Mouse (Mus musculus): ENCODE results near the gene Asic2. TPM values are rescaled to one million over a fixed set of nuclear protein-coding genes. Genes with fewer than 3 reads are reported as not detected.
A peak's percentile ranks its signal among the peaks of the same experiment; 100 is the strongest.

Asic2 gene
- polyA plus RNA-seq, 1 experiment from 2014 or later: 17.8 TPM

- Histone ChIP-seq H3K27ac (ENCODE audit: low read depth, low read length) (no peak overlapping the region), H3K36me3 (ENCODE audit: control insufficient read depth, insufficient read depth, low read length) (no peaks in the 10 kb centered on the region), H3K4me1 (ENCODE audit: control insufficient read depth, insufficient read depth, low read depth, low read length) (no peaks in the 10 kb centered on the region), H3K27me3 (replicated peaks; ENCODE audit: control insufficient read depth, insufficient read depth, low read length) (no peaks in the 10 kb centered on the region), H3K4me3 (ENCODE audit: low read length) (no peak overlapping the region), H3K4me2 (ENCODE audit: low read length) (no peak overlapping the region), H3K9me3 (ENCODE audit: control insufficient read depth, low read length) (no peaks in the 10 kb centered on the region), H3K9ac (ENCODE audit: low read depth, low read length) (no peak overlapping the region)
- WGBS: 38% methylated on average over 3 of the region's 3 CpGs
- no peak for ATAC-seq
Measured at GRCm38 (mm10) chr11:81570406-81570805, 397.9 kb downstream of the Asic2 start.

- Histone ChIP-seq H3K4me2 (ENCODE audit: low read length) (no peak overlapping the region), H3K27ac (ENCODE audit: low read depth, low read length) (no peak overlapping the region), H3K9ac (ENCODE audit: low read depth, low read length) (no peak overlapping the region), H3K4me1 (ENCODE audit: control insufficient read depth, insufficient read depth, low read depth, low read length) (no peaks in the 10 kb centered on the region), H3K4me3 (ENCODE audit: low read length) (no peak overlapping the region), H3K9me3 (ENCODE audit: control insufficient read depth, low read length) (no peaks in the 10 kb centered on the region), H3K36me3 (ENCODE audit: control insufficient read depth, insufficient read depth, low read length) (no peaks in the 10 kb centered on the region), H3K27me3 (replicated peaks; ENCODE audit: control insufficient read depth, insufficient read depth, low read length) (no peaks in the 10 kb centered on the region)
- no peak for ATAC-seq
- 93% methylated on average over 3 of the region's 3 CpGs for WGBS
Measured at GRCm38 (mm10) chr11:81564857-81565256, 403.4 kb downstream of the Asic2 start.

GRCm38 (mm10) chr11:81560374-81560773 is 407.9 kb downstream of the Asic2 start:
- H3K9ac ChIP-seq (ENCODE audit: low read depth, low read length): no peak overlapping the region
- H3K9me3 ChIP-seq (ENCODE audit: control insufficient read depth, low read length): no peaks in the 10 kb centered on the region
- H3K27me3 ChIP-seq (replicated peaks; ENCODE audit: control insufficient read depth, insufficient read depth, low read length): no peaks in the 10 kb centered on the region
- no peak for ATAC-seq
- no peak overlapping the region for H3K4me2 ChIP-seq (ENCODE audit: low read length)
- H3K36me3 ChIP-seq (ENCODE audit: control insufficient read depth, insufficient read depth, low read length): no peaks in the 10 kb centered on the region
- H3K4me1 ChIP-seq (ENCODE audit: control insufficient read depth, insufficient read depth, low read depth, low read length): no peaks in the 10 kb centered on the region
- no peak overlapping the region for H3K4me3 ChIP-seq (ENCODE audit: low read length)
- WGBS: 68% methylated on average over 1 of the region's 1 CpGs
- H3K27ac ChIP-seq (ENCODE audit: low read depth, low read length): no peak overlapping the region

GRCm38 (mm10) chr11:81543189-81543588 is 425.1 kb downstream of the Asic2 start:
- no peaks in the 10 kb centered on the region for H3K36me3 ChIP-seq (ENCODE audit: control insufficient read depth, insufficient read depth, low read length)
- H3K4me2 ChIP-seq (ENCODE audit: low read length): no peak overlapping the region
- no peak for ATAC-seq
- no peak overlapping the region for H3K27ac ChIP-seq (ENCODE audit: low read depth, low read length)
- no peak overlapping the region for H3K9ac ChIP-seq (ENCODE audit: low read depth, low read length)
- H3K4me1 ChIP-seq (ENCODE audit: control insufficient read depth, insufficient read depth, low read depth, low read length): no peaks in the 10 kb centered on the region
- H3K4me3 ChIP-seq (ENCODE audit: low read length): no peak overlapping the region
- H3K27me3 ChIP-seq (replicated peaks; ENCODE audit: control insufficient read depth, insufficient read depth, low read length): no peaks in the 10 kb centered on the region
- 71% methylated on average over 6 of the region's 6 CpGs for WGBS
- no peaks in the 10 kb centered on the region for H3K9me3 ChIP-seq (ENCODE audit: control insufficient read depth, low read length)

- Histone ChIP-seq H3K4me1 (ENCODE audit: control insufficient read depth, insufficient read depth, low read depth, low read length) (peaks cover 10% of the 10 kb centered on the region), H3K4me2 (ENCODE audit: low read length) (no peak overlapping the region), H3K27ac (ENCODE audit: low read depth, low read length) (no peak overlapping the region), H3K4me3 (ENCODE audit: low read length) (no peak overlapping the region), H3K36me3 (ENCODE audit: control insufficient read depth, insufficient read depth, low read length) (no peaks in the 10 kb centered on the region), H3K9me3 (ENCODE audit: control insufficient read depth, low read length) (no peaks in the 10 kb centered on the region), H3K9ac (ENCODE audit: low read depth, low read length) (no peak overlapping the region), H3K27me3 (replicated peaks; ENCODE audit: control insufficient read depth, insufficient read depth, low read length) (no peaks in the 10 kb centered on the region)
- WGBS: 72% methylated on average over 4 of the region's 4 CpGs
- no peak for ATAC-seq
Measured at GRCm38 (mm10) chr11:81535121-81535717, 433.0 kb downstream of the Asic2 start.

- 27% methylated on average over 5 of the region's 5 CpGs for WGBS
- Histone ChIP-seq H3K4me2 (ENCODE audit: low read length) (no peak overlapping the region), H3K4me3 (ENCODE audit: low read length) (no peak overlapping the region), H3K9me3 (ENCODE audit: control insufficient read depth, low read length) (no peaks in the 10 kb centered on the region), H3K36me3 (ENCODE audit: control insufficient read depth, insufficient read depth, low read length) (no peaks in the 10 kb centered on the region), H3K9ac (ENCODE audit: low read depth, low read length) (no peak overlapping the region), H3K27me3 (replicated peaks; ENCODE audit: control insufficient read depth, insufficient read depth, low read length) (no peaks in the 10 kb centered on the region), H3K4me1 (ENCODE audit: control insufficient read depth, insufficient read depth, low read depth, low read length) (peaks cover 10% of the 10 kb centered on the region), H3K27ac (ENCODE audit: low read depth, low read length) (no peak overlapping the region)
- no peak for ATAC-seq
Measured at GRCm38 (mm10) chr11:81534686-81535085, 433.6 kb downstream of the Asic2 start.

- no peak overlapping the region for H3K27ac ChIP-seq (ENCODE audit: low read depth, low read length)
- ATAC-seq: 0 out of 2 replicates have a peak, but pooled peaks have one; percentile 40
- 3% methylated on average over 6 of the region's 6 CpGs for WGBS
Measured at GRCm38 (mm10) chr11:81531906-81532305, 436.4 kb downstream of the Asic2 start.

GRCm38 (mm10) chr11:81522927-81523326 is 445.3 kb downstream of the Asic2 start:
- 42% methylated on average over 1 of the region's 1 CpGs for WGBS
- no peak overlapping the region for H3K4me3 ChIP-seq (ENCODE audit: low read length)
- H3K4me1 ChIP-seq (ENCODE audit: control insufficient read depth, insufficient read depth, low read depth, low read length): peaks cover 10% of the 10 kb centered on the region
- no peak overlapping the region for H3K27ac ChIP-seq (ENCODE audit: low read depth, low read length)
- H3K36me3 ChIP-seq (ENCODE audit: control insufficient read depth, insufficient read depth, low read length): no peaks in the 10 kb centered on the region
- no peaks in the 10 kb centered on the region for H3K9me3 ChIP-seq (ENCODE audit: control insufficient read depth, low read length)
- no peak overlapping the region for H3K4me2 ChIP-seq (ENCODE audit: low read length)
- no peak for ATAC-seq
- no peak overlapping the region for H3K9ac ChIP-seq (ENCODE audit: low read depth, low read length)
- H3K27me3 ChIP-seq (replicated peaks; ENCODE audit: control insufficient read depth, insufficient read depth, low read length): no peaks in the 10 kb centered on the region

More at GRCm38 (mm10) chr11:81531906-81532305, 436.4 kb downstream of the Asic2 start:
- no peak overlapping the region for H3K4me2 ChIP-seq (ENCODE audit: low read length)
- no peaks in the 10 kb centered on the region for H3K36me3 ChIP-seq (ENCODE audit: control insufficient read depth, insufficient read depth, low read length)
- H3K9me3 ChIP-seq (ENCODE audit: control insufficient read depth, low read length): no peaks in the 10 kb centered on the region
- no peak overlapping the region for H3K9ac ChIP-seq (ENCODE audit: low read depth, low read length)
- no peaks in the 10 kb centered on the region for H3K27me3 ChIP-seq (replicated peaks; ENCODE audit: control insufficient read depth, insufficient read depth, low read length)
- no peak overlapping the region for H3K4me3 ChIP-seq (ENCODE audit: low read length)
- H3K4me1 ChIP-seq (ENCODE audit: control insufficient read depth, insufficient read depth, low read depth, low read length): peaks cover 10% of the 10 kb centered on the region

- WGBS: 68% methylated on average over 4 of the region's 4 CpGs
- Histone ChIP-seq H3K4me1 (ENCODE audit: control insufficient read depth, insufficient read depth, low read depth, low read length) (peaks cover 11% of the 10 kb centered on the region), H3K9ac (ENCODE audit: low read depth, low read length) (no peak overlapping the region), H3K9me3 (ENCODE audit: control insufficient read depth, low read length) (no peaks in the 10 kb centered on the region), H3K27ac (ENCODE audit: low read depth, low read length) (no peak overlapping the region), H3K4me3 (ENCODE audit: low read length) (no peak overlapping the region), H3K36me3 (ENCODE audit: control insufficient read depth, insufficient read depth, low read length) (no peaks in the 10 kb centered on the region), H3K27me3 (replicated peaks; ENCODE audit: control insufficient read depth, insufficient read depth, low read length) (no peaks in the 10 kb centered on the region), H3K4me2 (ENCODE audit: low read length) (no peak overlapping the region)
- ATAC-seq: no peak
Measured at GRCm38 (mm10) chr11:81521881-81522280, 446.4 kb downstream of the Asic2 start.
